Mouse (Mus musculus) naive thymus-derived CD4-positive, alpha-beta T cell, adult 2 months (primary cell): ENCODE data around the gene Shisal2b.

Experiments
- DNase-seq: peaks from one replicate; pipeline ENCODE4 v3.0.0-alpha.2; 2011; ENCODE audit warnings: low read depth

Shisal2b gene

DNA sequence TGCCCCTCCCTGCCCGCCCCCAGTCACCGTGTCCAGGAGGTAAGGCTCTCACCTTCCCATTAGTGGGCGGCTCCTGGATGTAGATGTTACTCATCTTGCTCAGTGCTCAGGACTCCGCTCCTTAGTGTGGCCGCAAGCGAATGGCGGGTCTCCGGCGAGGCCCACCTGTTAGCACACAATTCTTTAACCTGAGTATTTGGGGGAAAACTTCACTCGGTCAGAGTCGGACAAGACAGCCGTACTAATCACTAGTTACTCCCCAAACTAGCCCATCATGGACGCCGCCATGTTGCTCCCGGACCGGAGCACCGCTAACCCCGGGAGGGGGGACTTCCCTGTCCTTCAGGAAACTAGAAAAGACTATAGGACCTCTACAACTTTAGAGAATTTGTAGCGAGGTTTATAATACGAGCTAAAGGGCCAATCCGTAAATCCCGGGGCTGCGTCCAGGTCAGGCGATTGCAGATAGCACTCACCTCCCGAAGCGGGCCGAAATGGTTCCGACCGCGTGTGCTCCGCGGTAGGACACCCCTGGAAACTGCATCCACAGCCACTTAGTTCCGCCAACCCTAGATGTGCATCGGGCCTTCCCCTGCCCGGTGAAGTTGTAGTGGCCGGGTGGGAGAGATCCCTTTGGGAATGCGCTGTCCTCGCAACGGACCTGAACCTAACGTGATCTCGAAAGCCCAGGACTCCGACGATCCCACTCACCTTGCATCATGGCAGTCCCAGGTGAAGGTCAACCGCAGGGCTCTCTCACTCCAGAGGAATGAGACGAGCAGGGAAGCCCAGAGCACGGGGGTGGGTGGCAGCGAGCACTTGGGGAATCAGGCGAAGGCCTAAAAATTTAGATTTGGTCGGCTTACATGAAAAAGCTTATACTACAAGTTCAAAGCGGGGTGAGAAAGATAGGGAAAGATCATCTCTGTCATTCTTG, 46.8 kb downstream of the Shisal2b start, which contains the start of gene Cwc27:
Gene Cwc27, minus strand, starts transcription at position 508 of the 937 bp plus-strand sequence.
- peak; percentile 96 for DNase-seq

DNA sequence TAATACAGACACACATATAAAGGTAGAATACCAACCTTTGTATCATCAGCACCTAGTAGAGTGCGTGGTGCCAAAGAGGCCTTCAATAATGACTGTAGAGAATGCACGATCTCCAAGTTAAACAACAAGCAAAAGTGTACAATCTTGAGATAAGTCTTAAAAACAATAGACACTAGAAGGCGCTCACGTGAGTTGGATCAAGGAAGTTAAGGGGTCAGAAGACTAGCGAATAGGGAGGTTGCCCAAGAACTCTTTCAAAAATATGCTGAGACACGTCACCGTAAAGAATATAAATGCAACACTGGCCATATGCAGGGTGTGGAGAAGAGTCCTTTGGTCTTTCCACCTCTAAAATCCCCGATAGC, 47.4 kb downstream of the Shisal2b start:
- DNase-seq = no peak

DNA sequence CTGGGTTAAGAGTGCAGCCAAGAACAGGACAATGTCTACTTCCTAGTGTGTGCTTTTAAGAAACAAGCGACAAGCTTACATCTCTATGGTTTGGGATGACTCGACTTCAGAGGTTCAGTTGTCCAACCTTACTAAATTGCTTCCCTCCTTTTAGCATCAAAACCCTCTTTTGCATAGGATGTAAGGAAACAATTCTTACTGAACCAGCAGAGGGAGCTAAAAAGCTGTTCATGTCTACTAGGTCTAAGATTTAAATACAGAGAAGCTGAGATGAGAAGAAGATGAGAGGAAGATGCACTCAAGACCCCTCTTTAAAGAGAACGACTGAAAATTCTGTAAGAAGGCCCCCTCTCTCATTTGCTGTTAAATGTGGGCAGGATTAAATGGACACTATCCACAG, 58.0 kb downstream of the Shisal2b start:
- peak; percentile 65 for DNase-seq

DNA sequence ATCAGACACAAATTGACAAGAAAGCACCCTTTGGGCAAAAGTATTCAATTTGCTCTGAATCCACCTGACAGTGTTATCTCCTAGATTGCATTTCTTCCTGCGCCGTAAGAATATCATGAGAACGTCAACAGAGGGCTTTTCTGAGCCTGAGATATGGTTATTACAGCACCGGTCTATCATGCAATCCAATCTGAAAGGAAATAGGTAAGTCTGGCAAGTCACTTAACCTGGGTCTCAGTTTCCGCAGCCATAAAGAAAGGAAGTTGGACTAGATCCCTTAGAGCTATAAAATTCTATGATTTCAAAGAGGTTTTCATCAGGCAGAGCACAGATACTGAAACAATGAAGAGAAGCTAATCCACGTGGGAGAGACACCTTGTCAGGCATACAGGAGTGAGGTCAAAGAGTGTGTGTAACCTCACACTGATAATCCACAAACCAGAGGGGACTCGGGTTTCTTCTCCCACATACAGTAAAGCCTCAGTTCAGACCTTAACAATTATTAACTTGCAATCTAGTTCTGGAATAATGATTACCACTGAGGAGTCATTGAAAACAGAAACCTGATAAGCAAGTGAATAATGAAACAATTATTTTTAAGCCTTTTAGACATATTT, 64.0 kb downstream of the Shisal2b start:
- DNase-seq = no peak

DNA sequence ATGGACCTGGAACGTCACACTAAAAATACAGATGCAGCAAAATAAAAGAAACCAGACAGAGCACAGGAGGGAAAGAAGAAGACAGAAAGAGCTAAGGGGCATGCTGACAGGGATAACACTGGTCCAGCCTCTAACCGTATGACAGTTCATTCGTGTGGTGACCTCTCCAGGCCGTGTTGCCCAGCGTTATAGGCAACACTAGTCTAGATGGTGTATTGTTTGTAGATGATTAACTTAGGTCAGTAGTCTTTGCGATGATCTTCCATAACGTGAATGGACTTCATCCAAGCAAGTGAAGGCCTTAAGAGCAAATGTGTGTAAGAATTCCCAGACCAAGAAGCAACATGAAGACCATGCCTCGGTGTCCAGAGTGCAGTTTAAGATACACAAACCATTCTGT, 64.6 kb downstream of the Shisal2b start:
- DNase-seq = no peak
